Mouse (Mus musculus): Measurements from ENCODE around the gene Leng8.

GRCm38 (mm10) chr7:4119976-4120921, 16.6 kb upstream of the Leng8 start:
- no peak for TF ChIP-seq GATA1 (IDR thresholded peaks at IDR 0.05; ENCODE audit: borderline replicate concordance, low read length)
- TF ChIP-seq FLI1 (IDR thresholded peaks at IDR 0.05; ENCODE audit: low read length): no peak

All from megakaryocyte, embryonic 14.5 days (primary cell).